Comparison of ENCODE assay signal across 10 mouse cellular contexts in the genomic region with DNA sequence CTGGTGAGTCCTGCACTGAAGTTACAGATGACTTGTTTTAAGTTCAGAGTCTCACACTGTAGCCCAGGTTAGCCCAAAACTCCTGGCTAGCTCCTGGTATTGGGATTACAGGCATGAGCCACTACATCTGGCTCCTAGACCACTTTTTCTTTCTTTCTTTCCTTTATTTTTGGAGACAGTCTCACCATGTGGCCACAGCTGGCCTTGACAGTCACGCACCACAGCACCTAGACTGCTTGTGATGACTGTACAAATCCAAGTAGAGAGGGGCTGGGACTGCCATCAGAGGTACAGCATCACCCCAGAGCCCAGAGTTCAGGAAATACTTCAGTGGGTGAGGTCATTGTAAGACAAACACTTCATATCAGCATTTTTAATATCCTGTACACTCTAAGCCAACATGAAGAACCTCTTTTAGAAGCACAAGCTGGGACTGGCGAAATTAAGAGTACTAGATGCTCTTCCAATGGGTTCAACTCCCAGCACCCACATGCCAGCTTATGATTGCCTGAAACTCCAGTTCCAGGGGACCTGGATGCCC. TPM values are rescaled to one million over a fixed set of nuclear protein-coding genes. Genes with fewer than 3 reads are reported as not detected.
DNase-seq lines count a peak whose midpoint lies in the region; ATAC-seq and TF ChIP-seq lines count a peak whose summit lies in the region.
"Had no signal": no experiment of that assay in that cellular context is flagged by ENCODE, and none has a peak within 500 bp of the region (broad histone marks: within the 10 kb centered on the region; RNA-seq: fewer than 3 reads in every experiment).

No protein-coding gene starts in this region.

- no peaks in the 10 kb centered on the region for H3K27me3 ChIP-seq in kidney, postnatal 0 days (ENCODE audit: insufficient read depth, low read length)
- H3K27me3 ChIP-seq in forebrain, embryonic 10.5 days (ENCODE audit: poor library complexity, severe bottlenecking), result no peaks in the 10 kb centered on the region
- H3K27me3 ChIP-seq in limb, embryonic 12.5 days, result no peaks in the 10 kb centered on the region
- H3K27me3 ChIP-seq in neural tube, embryonic 12.5 days (replicated peaks), result no peaks in the 10 kb centered on the region
- no peaks in the 10 kb centered on the region for H3K27me3 ChIP-seq in kidney, adult 2 months (replicated peaks; ENCODE audit: control insufficient read depth, insufficient read depth, low read length)

- no peak overlapping the region for H3K9ac ChIP-seq in kidney, postnatal 0 days (ENCODE audit: low read depth, low read length)
- peak overlapping the region; percentile 98 for H3K9ac ChIP-seq in limb, embryonic 12.5 days (replicated peaks)
- peak overlapping the region; percentile 99; the same call in 1 of the 2 replicates for H3K9ac ChIP-seq in neural tube, embryonic 12.5 days

- H3K4me3 ChIP-seq in kidney, postnatal 0 days (replicated peaks; ENCODE audit: low read depth, low read length), result no peak overlapping the region
- H3K4me3 ChIP-seq in forebrain, embryonic 10.5 days, result peak overlapping the region; percentile 71
- peak overlapping the region; percentile 97 for H3K4me3 ChIP-seq in limb, embryonic 12.5 days (replicated peaks)
- 0 out of 2 replicates have a peak overlapping the region, but pooled peaks have one; percentile 97 for H3K4me3 ChIP-seq in neural tube, embryonic 12.5 days
- no peak overlapping the region for H3K4me3 ChIP-seq in kidney, adult 2 months (ENCODE audit: insufficient read depth, low read depth, low read length)

- no peak for TF ChIP-seq CTCF in kidney, postnatal 0 days (IDR thresholded peaks at IDR 0.05; ENCODE audit: low read depth)
- TF ChIP-seq CTCF in kidney, adult 2 months (conservative IDR thresholded peaks at IDR 0.05; ENCODE audit: insufficient read depth, insufficient read length, low read depth, low read length), result no peak

- H3K36me3 ChIP-seq in kidney, postnatal 0 days (ENCODE audit: insufficient read depth, low read length), result peaks cover 33% of the 10 kb centered on the region
- peaks cover 61% of the 10 kb centered on the region for H3K36me3 ChIP-seq in forebrain, embryonic 10.5 days (replicated peaks)
- H3K36me3 ChIP-seq in limb, embryonic 12.5 days, result peaks cover 51% of the 10 kb centered on the region
- H3K36me3 ChIP-seq in neural tube, embryonic 12.5 days, result peaks cover 44% of the 10 kb centered on the region
- peaks cover 5% of the 10 kb centered on the region for H3K36me3 ChIP-seq in kidney, adult 2 months (ENCODE audit: control insufficient read depth, insufficient read depth, low read length)

- DNase-seq in kidney, postnatal 0 days (ENCODE audit: low spot score), result no peak
- no peak for DNase-seq in kidney, postnatal 14 days
- no peak for DNase-seq in forebrain, embryonic 10.5 days (ENCODE audit: extremely low spot score, low spot score)
- DNase-seq in MN1 (ENCODE audit: low spot score), result no peak
- no peak for DNase-seq in kidney, adult 2 months
- DNase-seq: embryo, embryonic 11 days had no signal

- peak overlapping the region; percentile 63; the same call in 1 of the 2 replicates for H3K4me2 ChIP-seq in kidney, postnatal 0 days (ENCODE audit: low read length)
- peak overlapping the region; percentile 97 for H3K4me2 ChIP-seq in limb, embryonic 12.5 days
- peak overlapping the region; percentile 97 for H3K4me2 ChIP-seq in neural tube, embryonic 12.5 days (replicated peaks)

- no peak for ATAC-seq in kidney, postnatal 0 days (replicated peaks; ENCODE audit: low FRiP score, low read depth)
- ATAC-seq in limb, embryonic 12.5 days (ENCODE audit: insufficient number of reproducible peaks, insufficient read depth, low FRiP score, low TSS enrichment, low read depth), result no peak
- no peak for ATAC-seq in neural tube, embryonic 12.5 days (ENCODE audit: low FRiP score, low read depth)
- ATAC-seq in monocyte, adult 5-6 weeks (replicated peaks; ENCODE audit: insufficient number of reproducible peaks, low FRiP score, low TSS enrichment, poor library complexity, severe bottlenecking), result no peak

- H3K9me3 ChIP-seq in kidney, postnatal 0 days (replicated peaks; ENCODE audit: low read length), result no peaks in the 10 kb centered on the region
- H3K9me3 ChIP-seq in forebrain, embryonic 10.5 days, result no peaks in the 10 kb centered on the region
- H3K9me3 ChIP-seq in limb, embryonic 12.5 days, result no peaks in the 10 kb centered on the region
- no peaks in the 10 kb centered on the region for H3K9me3 ChIP-seq in neural tube, embryonic 12.5 days

- WGBS in kidney, postnatal 0 days, result 47% methylated on average over 2 of the region's 2 CpGs
- 94% methylated on average over 2 of the region's 2 CpGs for WGBS in forebrain, embryonic 10.5 days
- 84% methylated on average over 2 of the region's 2 CpGs for WGBS in limb, embryonic 12.5 days
- 88% methylated on average over 2 of the region's 2 CpGs for WGBS in neural tube, embryonic 12.5 days
- 43% methylated on average over 2 of the region's 2 CpGs for WGBS in kidney, adult 2 months

- no peak overlapping the region for H3K27ac ChIP-seq in kidney, postnatal 0 days
- no peak overlapping the region for H3K27ac ChIP-seq in forebrain, embryonic 10.5 days
- H3K27ac ChIP-seq in limb, embryonic 12.5 days, result no peak overlapping the region
- H3K27ac ChIP-seq in neural tube, embryonic 12.5 days, result no peak overlapping the region
- H3K27ac ChIP-seq in kidney, adult 2 months (ENCODE audit: insufficient read depth, low read depth, low read length), result no peak overlapping the region

- peaks cover 19% of the 10 kb centered on the region; the same call in 1 of the 2 replicates for H3K4me1 ChIP-seq in kidney, postnatal 0 days (replicated peaks; ENCODE audit: insufficient read depth, low read length)
- peaks cover 40% of the 10 kb centered on the region for H3K4me1 ChIP-seq in forebrain, embryonic 10.5 days
- peaks cover 28% of the 10 kb centered on the region for H3K4me1 ChIP-seq in limb, embryonic 12.5 days (replicated peaks)
- H3K4me1 ChIP-seq in neural tube, embryonic 12.5 days, result peaks cover 32% of the 10 kb centered on the region
- peaks cover 19% of the 10 kb centered on the region for H3K4me1 ChIP-seq in kidney, adult 2 months (ENCODE audit: control insufficient read depth, insufficient read depth, low read length)

- no peak for TF ChIP-seq POLR2A in kidney, adult 2 months (IDR thresholded peaks at IDR 0.05; ENCODE audit: low read depth, low read length)

RNA-seq across cellular contexts. Expression of a gene that starts 3.6 kb away (rescaled TPM):
- polyA plus RNA-seq in kidney, postnatal 0 days (2015; fragmentation: Nextera tagmentation; extraction: Ambion mirVana), result 501 and 544 TPM in 2 replicates
- 919 and 925 TPM in 2 replicates for polyA plus RNA-seq in forebrain, embryonic 10.5 days (2016; fragmentation: Nextera tagmentation; extraction: Ambion mirVana)
- 811 and 887 TPM in 2 replicates for polyA plus RNA-seq in limb, embryonic 12.5 days (2016; fragmentation: Nextera tagmentation; extraction: Ambion mirVana)
- polyA plus RNA-seq in neural tube, embryonic 12.5 days (2016; fragmentation: Nextera tagmentation; extraction: Ambion mirVana), result 726 and 737 TPM in 2 replicates
- 278 to 334 TPM (median 296 TPM) in 3 replicates for total RNA-seq in monocyte, adult 5-6 weeks (2017)
- polyA plus RNA-seq in kidney, adult 2 months (2012; rRNA removed), result 110 and 128 TPM in 2 replicates

RNA-seq across cellular contexts. Expression of a gene that starts 14.7 kb away (rescaled TPM):
- polyA plus RNA-seq in kidney, postnatal 0 days (2015; fragmentation: Nextera tagmentation; extraction: Ambion mirVana), result 1.0 and 1.5 TPM in 2 replicates
- polyA plus RNA-seq in forebrain, embryonic 10.5 days (2016; fragmentation: Nextera tagmentation; extraction: Ambion mirVana), result 0.53 and 0.59 TPM in 2 replicates
- polyA plus RNA-seq in limb, embryonic 12.5 days (2016; fragmentation: Nextera tagmentation; extraction: Ambion mirVana), result 1.6 and 2.5 TPM in 2 replicates
- 2.3 and 4.0 TPM in 2 replicates for polyA plus RNA-seq in neural tube, embryonic 12.5 days (2016; fragmentation: Nextera tagmentation; extraction: Ambion mirVana)
- total RNA-seq in monocyte, adult 5-6 weeks (2017), result 31.6 to 146 TPM (median 34.3 TPM) in 3 replicates
- polyA plus RNA-seq in kidney, adult 2 months (2012; rRNA removed), result 5.6 and 6.9 TPM in 2 replicates

RNA-seq across cellular contexts. Expression of a gene that starts 27.3 kb away (rescaled TPM):
- 0.09 and 0.18 TPM in 2 replicates for polyA plus RNA-seq in kidney, postnatal 0 days (2015; fragmentation: Nextera tagmentation; extraction: Ambion mirVana)
- polyA plus RNA-seq in forebrain, embryonic 10.5 days (2016; fragmentation: Nextera tagmentation; extraction: Ambion mirVana), result not detected in 2 replicates
- not detected in 2 replicates for polyA plus RNA-seq in limb, embryonic 12.5 days (2016; fragmentation: Nextera tagmentation; extraction: Ambion mirVana)
- not detected in 2 replicates for polyA plus RNA-seq in neural tube, embryonic 12.5 days (2016; fragmentation: Nextera tagmentation; extraction: Ambion mirVana)
- 2.8 TPM in 1 of 3 replicates, not detected in the others for total RNA-seq in monocyte, adult 5-6 weeks (2017)
- not detected in 2 replicates for polyA plus RNA-seq in kidney, adult 2 months (2012; rRNA removed)
- total RNA-seq: layer of hippocampus, adult 18-20 months had no signal

RNA-seq across cellular contexts. Expression of a gene that starts 30.9 kb away (rescaled TPM):
- polyA plus RNA-seq in kidney, postnatal 0 days (2015; fragmentation: Nextera tagmentation; extraction: Ambion mirVana), result 50.1 and 52.3 TPM in 2 replicates
- 70.2 and 76.1 TPM in 2 replicates for polyA plus RNA-seq in forebrain, embryonic 10.5 days (2016; fragmentation: Nextera tagmentation; extraction: Ambion mirVana)
- polyA plus RNA-seq in limb, embryonic 12.5 days (2016; fragmentation: Nextera tagmentation; extraction: Ambion mirVana), result 63.8 and 66.4 TPM in 2 replicates
- polyA plus RNA-seq in neural tube, embryonic 12.5 days (2016; fragmentation: Nextera tagmentation; extraction: Ambion mirVana), result 66.7 and 67.0 TPM in 2 replicates
- total RNA-seq in monocyte, adult 5-6 weeks (2017), result 24.6 to 33.5 TPM (median 27.9 TPM) in 3 replicates
- 20.0 and 21.6 TPM in 2 replicates for polyA plus RNA-seq in kidney, adult 2 months (2012; rRNA removed)

RNA-seq across cellular contexts. Expression of a gene that starts 30.9 kb away (rescaled TPM):
- 68.8 and 71.2 TPM in 2 replicates for polyA plus RNA-seq in kidney, postnatal 0 days (2015; fragmentation: Nextera tagmentation; extraction: Ambion mirVana)
- 57.2 and 60.0 TPM in 2 replicates for polyA plus RNA-seq in forebrain, embryonic 10.5 days (2016; fragmentation: Nextera tagmentation; extraction: Ambion mirVana)
- 30.4 and 34.0 TPM in 2 replicates for polyA plus RNA-seq in limb, embryonic 12.5 days (2016; fragmentation: Nextera tagmentation; extraction: Ambion mirVana)
- 67.1 and 71.3 TPM in 2 replicates for polyA plus RNA-seq in neural tube, embryonic 12.5 days (2016; fragmentation: Nextera tagmentation; extraction: Ambion mirVana)
- total RNA-seq in monocyte, adult 5-6 weeks (2017), result 27.2 to 58.6 TPM (median 49.2 TPM) in 3 replicates
- 121 and 123 TPM in 2 replicates for polyA plus RNA-seq in kidney, adult 2 months (2012; rRNA removed)

Comparison
In these comparisons a context has a peak if more than half of its experiments do, and no peak if none do; other contexts are left out.
1. H3K4me3 ChIP-seq: peak in forebrain, embryonic 10.5 days (single experiment), limb, embryonic 12.5 days (single experiment) and neural tube, embryonic 12.5 days (single experiment); none in kidney, postnatal 0 days (single experiment) and kidney, adult 2 months (single experiment).
2. Peak in every context shown above with its lines, with median percentiles within 50 percentile points of each other: H3K4me2 ChIP-seq.